Mouse (Mus musculus) brain, adult 10 weeks (tissue): ENCODE results near the gene Gpx5. TPM values are rescaled to one million over a fixed set of nuclear protein-coding genes. Genes with fewer than 3 reads are reported as not detected.

Experiments used
- polyA plus RNA-seq: library from polyadenylated mRNA; stranded (reverse); fragments of 350-450 nt; fragmentation: Illumina TruSeq; extraction: RNeasy Lipid Tissue Mini Kit (QIAGEN cat#74804); gene quantifications from one replicate; pipeline ENCODE4 v1.2.3, GENCODE M21; 2015; ENCODE audit warnings: low read depth, low replicate concordance

Gpx5 gene
- polyA plus RNA-seq = not detected

DNA sequence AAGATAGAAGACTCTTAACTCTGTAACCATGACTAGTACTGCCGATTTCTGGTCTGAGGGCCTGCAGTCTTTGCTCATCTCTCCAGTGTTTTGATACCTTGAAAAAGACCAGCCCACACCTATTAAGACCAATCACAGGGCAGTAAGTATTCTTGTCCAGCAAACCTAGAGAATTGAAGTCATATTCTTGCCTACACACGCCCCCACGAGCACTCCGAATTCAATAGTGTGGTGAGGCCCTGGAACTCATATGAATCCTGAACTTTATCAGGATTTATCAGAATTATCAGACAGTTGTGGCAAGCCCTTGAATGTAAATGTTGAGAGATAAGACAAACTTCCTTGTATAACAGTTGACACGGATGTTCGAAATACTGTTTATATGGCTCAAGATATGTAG lies at the start of gene Gpx5:
Gene Gpx5 (minus strand): TSS at position 101 of the 400 bp plus-strand sequence.

GRCm38 (mm10) chr13:21311926-21312325 lies 19.4 kb upstream of the Gpx5 start, which contains the start of gene Gpx6:
TSS of gene Gpx6 (plus strand) at chr13:21312125.

Other genes starting within 250 kb of the Gpx5 start
- not detected for gene Olfr1370, start 217.8 kb downstream of the Gpx5 start, polyA plus RNA-seq
- gene Olfr1369-ps1, start 181.2 kb downstream of the Gpx5 start, polyA plus RNA-seq = not detected
- not detected for gene Olfr263, start 163.1 kb downstream of the Gpx5 start, polyA plus RNA-seq
- gene Olfr1368, start 146.9 kb downstream of the Gpx5 start, polyA plus RNA-seq = not detected
- gene Trim27, start 113.3 kb downstream of the Gpx5 start, polyA plus RNA-seq = 39.0 TPM
- 1.0 TPM for gene Gpx6, start 19.4 kb upstream of the Gpx5 start, polyA plus RNA-seq
- gene Olfr1367, start 54.2 kb upstream of the Gpx5 start, polyA plus RNA-seq = not detected
- gene Zscan12, start 70.1 kb upstream of the Gpx5 start, polyA plus RNA-seq = 6.4 TPM
- gene Zkscan3, start 110.0 kb upstream of the Gpx5 start, polyA plus RNA-seq = 31.8 TPM
- 2.6 TPM for gene Pgbd1, start 148.3 kb upstream of the Gpx5 start, polyA plus RNA-seq
- 68.2 TPM for gene Zscan26, start 161.0 kb upstream of the Gpx5 start, polyA plus RNA-seq
- 0.62 TPM for gene Nkapl, start 175.8 kb upstream of the Gpx5 start, polyA plus RNA-seq
- 4.5 TPM for gene Zkscan4, start 186.2 kb upstream of the Gpx5 start, polyA plus RNA-seq
- not detected for gene Gm10065, start 186.7 kb upstream of the Gpx5 start, polyA plus RNA-seq
- gene AK157302, start 202.5 kb upstream of the Gpx5 start, polyA plus RNA-seq = 2.2 TPM
- gene Gm11273, start 208.7 kb upstream of the Gpx5 start, polyA plus RNA-seq = 15.6 TPM
- gene Zkscan8, start 238.4 kb upstream of the Gpx5 start, polyA plus RNA-seq = 8.6 TPM